Mouse (Mus musculus) heart, postnatal 25 days (tissue): ENCODE data around the gene Coq2. TPM values are rescaled to one million over a fixed set of nuclear protein-coding genes. Genes with fewer than 3 reads are reported as not detected.

Experiments
- DNase-seq: peaks from one replicate; pipeline ENCODE4 v3.0.0; 2022; ENCODE audit warnings: low spot score
- intact Hi-C: fragments of 180-260 bp; cut with DNase I; formaldehyde crosslinking; loops from one replicate; pipeline ENCODE4 v1.15.1; 2025
- total RNA-seq, 2 experiments: library from RNA; stranded (reverse); gene quantifications; 2 replicates each; pipeline ENCODE4 v1.2.3; 2021

The Coq2 gene
- total RNA-seq, result 10 to 100 TPM; 87.9 to 88.9 TPM

- peak; percentile 53 for DNase-seq
- intact Hi-C loops, result loop anchor here (1.0 kb wide), 1 partner anchor 240 kb away; no protein-coding TSS in a partner anchor
Measured at GRCm38 (mm10) chr5:100674711-100675376, at the start of gene Coq2. Gene Coq2, minus strand, starts transcription at chr5:100675140.

- DNase-seq, result peak; percentile 14
- intact Hi-C loops, result no loop called here
Measured at GRCm38 (mm10) chr5:100719235-100720088, 44.5 kb upstream of the Coq2 start, which contains the start of gene Hpse. Gene Hpse, minus strand, starts transcription at chr5:100719716.

- DNase-seq, result no peak
- intact Hi-C loops, result no loop called here
Measured at GRCm38 (mm10) chr5:100716762-100717161, 41.8 kb upstream of the Coq2 start.

GRCm38 (mm10) chr5:100711219-100711618 lies 36.3 kb upstream of the Coq2 start:
- no peak for DNase-seq
- intact Hi-C loops, result no loop called here

GRCm38 (mm10) chr5:100710012-100710411 lies 35.1 kb upstream of the Coq2 start:
- intact Hi-C loops, result no loop called here

GRCm38 (mm10) chr5:100709035-100709434 lies 34.1 kb upstream of the Coq2 start:
- DNase-seq, result no peak
- intact Hi-C loops, result no loop called here

More at GRCm38 (mm10) chr5:100710012-100710411, 35.1 kb upstream of the Coq2 start:
- no peak for DNase-seq

- intact Hi-C loops, result no loop called here
- no peak for DNase-seq
Measured at GRCm38 (mm10) chr5:100706675-100707074, 31.7 kb upstream of the Coq2 start.

- intact Hi-C loops, result no loop called here
- DNase-seq, result no peak
Measured at GRCm38 (mm10) chr5:100704272-100704671, 29.3 kb upstream of the Coq2 start.

- intact Hi-C loops, result no loop called here
- no peak for DNase-seq
Measured at GRCm38 (mm10) chr5:100702325-100702724, 27.4 kb upstream of the Coq2 start.

GRCm38 (mm10) chr5:100700861-100701620 lies 26.1 kb upstream of the Coq2 start:
- DNase-seq, result no peak
- intact Hi-C loops, result no loop called here

GRCm38 (mm10) chr5:100697886-100698285 lies 22.9 kb upstream of the Coq2 start:
- DNase-seq, result no peak
- intact Hi-C loops, result no loop called here

- intact Hi-C loops, result no loop called here
- no peak for DNase-seq
Measured at GRCm38 (mm10) chr5:100697398-100697797, 22.5 kb upstream of the Coq2 start.

- intact Hi-C loops, result no loop called here
- DNase-seq, result no peak
Measured at GRCm38 (mm10) chr5:100685631-100686030, 10.7 kb upstream of the Coq2 start.

GRCm38 (mm10) chr5:100680542-100680933 lies 5.6 kb upstream of the Coq2 start:
- no peak for DNase-seq
- intact Hi-C loops, result no loop called here

- DNase-seq, result no peak
- intact Hi-C loops, result no loop called here
Measured at GRCm38 (mm10) chr5:100679911-100680541, 5.1 kb upstream of the Coq2 start.

- peak; percentile 76 for DNase-seq
- intact Hi-C loops, result no loop called here
Measured at GRCm38 (mm10) chr5:100673745-100674486, 1.0 kb downstream of the Coq2 start.

- DNase-seq, result no peak
- intact Hi-C loops, result no loop called here
Measured at GRCm38 (mm10) chr5:100672403-100672802, 2.5 kb downstream of the Coq2 start.

GRCm38 (mm10) chr5:100671897-100672296 lies 3.0 kb downstream of the Coq2 start:
- intact Hi-C loops, result no loop called here
- DNase-seq, result no peak

GRCm38 (mm10) chr5:100671398-100671797 lies 3.5 kb downstream of the Coq2 start:
- DNase-seq, result no peak
- intact Hi-C loops, result no loop called here
